In genomic region chr19:60813133-60813532, GRCm38 (mm10) we compare ENCODE assay signal across 21 mouse cellular contexts.
"Had no signal": no experiment of that assay in that cellular context is flagged by ENCODE, and none has a peak within 500 bp of the region (broad histone marks: within the 10 kb centered on the region; RNA-seq: fewer than 3 reads in every experiment).

No protein-coding gene starts in this region.

- H3K4me1 ChIP-seq: stomach, embryonic 15.5 days had no signal

- H3K27me3 ChIP-seq: lung, embryonic 15.5 days; megakaryocyte, embryonic 14.5 days; midbrain, embryonic 13.5 days; midbrain, embryonic 15.5 days; neural tube, embryonic 12.5 days; stomach, embryonic 15.5 days had no signal

- H3K4me2 ChIP-seq: midbrain, embryonic 11.5 days; neural tube, embryonic 12.5 days; stomach, embryonic 15.5 days had no signal

- H3K9ac ChIP-seq: lung, embryonic 15.5 days; midbrain, embryonic 13.5 days; midbrain, embryonic 15.5 days; neural tube, embryonic 12.5 days; stomach, embryonic 15.5 days had no signal

- ATAC-seq: lung, postnatal 0 days; midbrain, embryonic 13.5 days; midbrain, embryonic 15.5 days had no signal

- H3K4me3 ChIP-seq: lung, embryonic 15.5 days; megakaryocyte, embryonic 14.5 days; midbrain, embryonic 15.5 days; neural tube, embryonic 12.5 days; stomach, embryonic 15.5 days had no signal

- H3K9me3 ChIP-seq: lung, embryonic 15.5 days; megakaryocyte, embryonic 14.5 days; midbrain, embryonic 13.5 days; midbrain, embryonic 15.5 days; neural tube, embryonic 12.5 days; stomach, embryonic 15.5 days had no signal

- DNase-seq: lung, adult 2 months; lung, postnatal 14 days; lung, postnatal 36 days; retina, postnatal 1 day; right cerebral cortex, adult 18-20 months; right cerebral cortex, postnatal 25 days; right cerebral cortex, postnatal 4 days; spleen, adult 18-20 months; thymus, adult 2 months; thymus, postnatal 25 days; thymus, postnatal 4 days had no signal

- H3K27ac ChIP-seq: lung, embryonic 15.5 days; macrophage; midbrain, embryonic 13.5 days; midbrain, embryonic 15.5 days; neural tube, embryonic 12.5 days; stomach, embryonic 15.5 days; stomach, postnatal 0 days had no signal
